Mouse (Mus musculus) intestine, embryonic 15.5 days (tissue): ENCODE results near the gene Foxr1. TPM values are rescaled to one million over a fixed set of nuclear protein-coding genes. Genes with fewer than 3 reads are reported as not detected.

Experiments used
- polyA plus RNA-seq: library from polyadenylated mRNA; unstranded; fragments of >200 nt; fragmentation: Nextera tagmentation; extraction: Ambion mirVana; gene quantifications from 2 replicates; pipeline ENCODE4 v1.2.1, GENCODE M21; 2015

Gene Foxr1
- polyA plus RNA-seq, 1 experiment from 2014 or later: not detected

Other genes starting within 250 kb of the Foxr1 start
- gene Cbl, start 207.1 kb downstream of the Foxr1 start, polyA plus RNA-seq: 13.2 and 14.8 TPM in 2 replicates
- not detected in 2 replicates for gene Ccdc153, start 200.5 kb downstream of the Foxr1 start, polyA plus RNA-seq
- gene Pdzd3, start 189.7 kb downstream of the Foxr1 start, polyA plus RNA-seq: 11.7 and 12.9 TPM in 2 replicates
- 5.5 and 5.9 TPM in 2 replicates for gene Nlrx1, start 172.5 kb downstream of the Foxr1 start, polyA plus RNA-seq
- 2.5 and 2.9 TPM in 2 replicates for gene Abcg4, start 152.5 kb downstream of the Foxr1 start, polyA plus RNA-seq
- 19.9 and 21.2 TPM in 2 replicates for gene Hinfp, start 135.5 kb downstream of the Foxr1 start, polyA plus RNA-seq
- 6.8 and 10.6 TPM in 2 replicates for gene C2cd2l, start 120.9 kb downstream of the Foxr1 start, polyA plus RNA-seq
- gene Dpagt1, start 115.1 kb downstream of the Foxr1 start, polyA plus RNA-seq: 38.2 and 38.6 TPM in 2 replicates
- gene H2afx, start 106.4 kb downstream of the Foxr1 start, polyA plus RNA-seq: 280 and 298 TPM in 2 replicates
- gene Hmbs, start 96.9 kb downstream of the Foxr1 start, polyA plus RNA-seq: 128 and 141 TPM in 2 replicates
- 28.9 and 30.3 TPM in 2 replicates for gene Vps11, start 79.5 kb downstream of the Foxr1 start, polyA plus RNA-seq
- 38.8 and 43.6 TPM in 2 replicates for gene Hyou1, start 61.6 kb downstream of the Foxr1 start, polyA plus RNA-seq
- gene Slc37a4, start 44.3 kb downstream of the Foxr1 start, polyA plus RNA-seq: 51.7 and 59.2 TPM in 2 replicates
- gene Rps25, start 34.0 kb downstream of the Foxr1 start, polyA plus RNA-seq: 2,026 and 2,084 TPM in 2 replicates
- gene Trappc4, start 33.5 kb downstream of the Foxr1 start, polyA plus RNA-seq: 122 and 123 TPM in 2 replicates
- 24.0 and 25.6 TPM in 2 replicates for gene Ccdc84, start 22.6 kb downstream of the Foxr1 start, polyA plus RNA-seq
- gene Upk2, start 13.8 kb upstream of the Foxr1 start, polyA plus RNA-seq: 1.2 TPM in 2 replicates
- 7.5 and 7.8 TPM in 2 replicates for gene Bcl9l, start 41.7 kb upstream of the Foxr1 start, polyA plus RNA-seq
- 1.3 TPM in 2 replicates for gene Cxcr5, start 120.7 kb upstream of the Foxr1 start, polyA plus RNA-seq
- 14.6 and 14.7 TPM in 2 replicates for gene Ddx6, start 163.8 kb upstream of the Foxr1 start, polyA plus RNA-seq
- gene Treh, start 232.1 kb upstream of the Foxr1 start, polyA plus RNA-seq: not detected in 2 replicates